Mouse (Mus musculus) ES-Bruce4 (cell line): Measurements from ENCODE around the gene Unc5c.

Experiments
- CTCF ChIP-seq: IDR thresholded peaks from one replicate; pipeline ENCODE4 v1.8.1; 2011; ENCODE audit warnings: low read depth, low read length
- EP300 ChIP-seq: IDR thresholded peaks from 2 replicates; pipeline ENCODE4 v1.6.1; 2011; ENCODE audit warnings: low read depth, low read length; ENCODE audit not compliant: insufficient read depth
- POLR2A ChIP-seq: IDR thresholded peaks from one replicate; pipeline ENCODE4 v1.8.1; 2011; ENCODE audit warnings: low read length; ENCODE audit not compliant: insufficient read depth

GRCm38 (mm10) chr3:141595073-141595472, 130.1 kb downstream of the Unc5c start:
- TF ChIP-seq EP300 (no peak), CTCF (no peak), POLR2A (no peak)
